Comparison of ENCODE assay signal across 24 mouse cellular contexts in the genomic region with DNA sequence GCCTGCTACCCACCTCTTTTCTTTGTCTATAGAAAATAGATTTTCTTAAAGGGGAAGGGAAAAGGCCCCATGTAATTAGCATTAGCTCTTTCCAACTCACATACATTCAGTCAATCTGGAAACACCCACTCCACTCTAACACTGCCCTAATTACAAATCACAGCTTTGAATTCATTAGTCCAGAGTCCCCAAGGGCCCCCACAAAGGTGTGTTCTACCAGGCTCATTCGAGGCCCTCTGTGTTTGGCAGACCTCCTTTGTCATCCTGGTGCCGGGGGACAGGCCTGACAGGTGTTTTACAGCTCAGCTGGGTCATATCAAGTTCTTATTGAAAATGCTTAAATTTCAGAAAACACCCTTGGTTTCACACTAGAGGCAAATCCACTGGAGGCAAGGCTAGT.
DNase-seq lines count a peak whose midpoint lies in the region; ATAC-seq lines count a peak whose summit lies in the region.
"Had no signal": no experiment of that assay in that cellular context is flagged by ENCODE, and none has a peak within 500 bp of the region (broad histone marks: within the 10 kb centered on the region; RNA-seq: fewer than 3 reads in every experiment).

No protein-coding gene starts in this region.

- no peaks in the 10 kb centered on the region for H3K27me3 ChIP-seq in embryonic facial prominence, embryonic 14.5 days (replicated peaks; ENCODE audit: control insufficient read depth, insufficient read depth, low read length)
- peaks cover 4% of the 10 kb centered on the region; the same call in 1 of the 2 replicates for H3K27me3 ChIP-seq in embryonic facial prominence, embryonic 10.5 days (replicated peaks; ENCODE audit: low read depth, poor library complexity, severe bottlenecking)
- no peaks in the 10 kb centered on the region for H3K27me3 ChIP-seq in forebrain, embryonic 12.5 days
- H3K27me3 ChIP-seq in forebrain, embryonic 16.5 days (replicated peaks; ENCODE audit: control insufficient read depth, insufficient read depth, low read length), result no peaks in the 10 kb centered on the region
- H3K27me3 ChIP-seq in forebrain, embryonic 14.5 days (replicated peaks; ENCODE audit: control insufficient read depth, insufficient read depth, low read length), result no peaks in the 10 kb centered on the region
- H3K27me3 ChIP-seq in forebrain, embryonic 15.5 days, result no peaks in the 10 kb centered on the region
- H3K27me3 ChIP-seq: CH12.LX; embryonic facial prominence, embryonic 12.5 days had no signal

- peak; percentile 76 for DNase-seq in embryonic facial prominence, embryonic 14.5 days (ENCODE audit: low spot score)
- DNase-seq in embryonic facial prominence, embryonic 10.5 days (ENCODE audit: low spot score), result no peak
- DNase-seq in forebrain, embryonic 14.5 days (ENCODE audit: low spot score), result peak; percentile 34
- DNase-seq in kidney, postnatal 4 days, result no peak
- DNase-seq: adrenal gland, adult 8-10 months; adrenal gland, postnatal 14 days; adrenal gland, postnatal 36 days; B cell, adult 2 months; cerebellum, adult 11 months; cerebellum, adult 18-20 months; cerebellum, adult 8-10 months; cerebellum, adult 9-11 months; cerebellum, postnatal 14 days; cerebellum, postnatal 36 days; embryo, embryonic 11 days had no signal

- H3K27ac ChIP-seq in embryonic facial prominence, embryonic 14.5 days (replicated peaks; ENCODE audit: low read depth, low read length), result no peak overlapping the region
- no peak overlapping the region for H3K27ac ChIP-seq in embryonic facial prominence, embryonic 10.5 days (replicated peaks)
- H3K27ac ChIP-seq in forebrain, embryonic 12.5 days, result peak overlapping the region; percentile 33; the same call in 1 of the 2 replicates
- H3K27ac ChIP-seq in forebrain, embryonic 16.5 days (ENCODE audit: low read length), result no peak overlapping the region
- no peak overlapping the region for H3K27ac ChIP-seq in forebrain, embryonic 14.5 days (ENCODE audit: low read depth, low read length)
- no peak overlapping the region for H3K27ac ChIP-seq in forebrain, embryonic 15.5 days (replicated peaks)
- H3K27ac ChIP-seq: embryonic facial prominence, embryonic 12.5 days had no signal

- WGBS in embryonic facial prominence, embryonic 14.5 days, result 39% methylated on average over 2 of the region's 2 CpGs
- WGBS in embryonic facial prominence, embryonic 10.5 days, result 54% methylated on average over 2 of the region's 2 CpGs
- WGBS in forebrain, embryonic 12.5 days, result 13% methylated on average over 2 of the region's 2 CpGs
- 5% methylated on average over 2 of the region's 2 CpGs for WGBS in forebrain, embryonic 16.5 days
- WGBS in forebrain, embryonic 14.5 days, result 3% methylated on average over 2 of the region's 2 CpGs
- WGBS in forebrain, embryonic 15.5 days, result 8% methylated on average over 2 of the region's 2 CpGs

- no peak overlapping the region for H3K4me3 ChIP-seq in embryonic facial prominence, embryonic 14.5 days (ENCODE audit: low read depth, low read length)
- no peak overlapping the region for H3K4me3 ChIP-seq in embryonic facial prominence, embryonic 10.5 days
- no peak overlapping the region for H3K4me3 ChIP-seq in forebrain, embryonic 12.5 days (replicated peaks)
- H3K4me3 ChIP-seq in forebrain, embryonic 16.5 days (replicated peaks; ENCODE audit: low read length), result no peak overlapping the region
- no peak overlapping the region for H3K4me3 ChIP-seq in forebrain, embryonic 14.5 days (ENCODE audit: low read depth, low read length)
- H3K4me3 ChIP-seq in forebrain, embryonic 15.5 days, result no peak overlapping the region
- H3K4me3 ChIP-seq: embryonic facial prominence, embryonic 12.5 days had no signal

- no peaks in the 10 kb centered on the region for H3K36me3 ChIP-seq in embryonic facial prominence, embryonic 14.5 days (ENCODE audit: control insufficient read depth, insufficient read depth, low read length)
- H3K36me3 ChIP-seq in embryonic facial prominence, embryonic 10.5 days (replicated peaks), result no peaks in the 10 kb centered on the region
- no peaks in the 10 kb centered on the region for H3K36me3 ChIP-seq in forebrain, embryonic 12.5 days (replicated peaks)
- no peaks in the 10 kb centered on the region for H3K36me3 ChIP-seq in forebrain, embryonic 16.5 days (ENCODE audit: control insufficient read depth, insufficient read depth)
- H3K36me3 ChIP-seq in forebrain, embryonic 14.5 days (ENCODE audit: control insufficient read depth, insufficient read depth, low read length), result no peaks in the 10 kb centered on the region
- H3K36me3 ChIP-seq in forebrain, embryonic 15.5 days, result no peaks in the 10 kb centered on the region
- H3K36me3 ChIP-seq: embryonic facial prominence, embryonic 12.5 days; G1E had no signal

- H3K4me2 ChIP-seq in embryonic facial prominence, embryonic 14.5 days (ENCODE audit: low read depth, low read length), result no peak overlapping the region
- no peak overlapping the region for H3K4me2 ChIP-seq in forebrain, embryonic 12.5 days
- H3K4me2 ChIP-seq in forebrain, embryonic 16.5 days (ENCODE audit: low read length), result no peak overlapping the region
- no peak overlapping the region for H3K4me2 ChIP-seq in forebrain, embryonic 14.5 days (ENCODE audit: low read length)
- H3K4me2 ChIP-seq in forebrain, embryonic 15.5 days (replicated peaks), result no peak overlapping the region
- H3K4me2 ChIP-seq: embryonic facial prominence, embryonic 12.5 days had no signal

- H3K9ac ChIP-seq in embryonic facial prominence, embryonic 14.5 days (ENCODE audit: low read depth, low read length), result no peak overlapping the region
- no peak overlapping the region for H3K9ac ChIP-seq in forebrain, embryonic 12.5 days
- H3K9ac ChIP-seq in forebrain, embryonic 16.5 days (replicated peaks; ENCODE audit: low read depth, low read length), result no peak overlapping the region
- H3K9ac ChIP-seq in forebrain, embryonic 14.5 days (ENCODE audit: low read length), result no peak overlapping the region
- no peak overlapping the region for H3K9ac ChIP-seq in forebrain, embryonic 15.5 days (replicated peaks)
- H3K9ac ChIP-seq: embryonic facial prominence, embryonic 12.5 days had no signal

- no peaks in the 10 kb centered on the region for H3K4me1 ChIP-seq in embryonic facial prominence, embryonic 14.5 days (ENCODE audit: control insufficient read depth, insufficient read depth, low read length)
- no peaks in the 10 kb centered on the region for H3K4me1 ChIP-seq in embryonic facial prominence, embryonic 10.5 days
- H3K4me1 ChIP-seq in forebrain, embryonic 12.5 days, result no peaks in the 10 kb centered on the region; the same call in 1 of the 2 replicates
- H3K4me1 ChIP-seq in forebrain, embryonic 16.5 days (replicated peaks; ENCODE audit: control insufficient read depth, insufficient read depth, low read length), result no peaks in the 10 kb centered on the region
- no peaks in the 10 kb centered on the region; the same call in 1 of the 2 replicates for H3K4me1 ChIP-seq in forebrain, embryonic 14.5 days (ENCODE audit: control insufficient read depth, insufficient read depth, low read length)
- peaks cover 5% of the 10 kb centered on the region; the same call in 1 of the 2 replicates for H3K4me1 ChIP-seq in forebrain, embryonic 15.5 days
- H3K4me1 ChIP-seq: embryonic facial prominence, embryonic 12.5 days had no signal

- peak; percentile 92 for ATAC-seq in embryonic facial prominence, embryonic 14.5 days (ENCODE audit: low read depth)
- peak; percentile 69; the same call in 1 of the 2 replicates for ATAC-seq in forebrain, embryonic 12.5 days (ENCODE audit: low FRiP score)
- ATAC-seq in forebrain, embryonic 16.5 days, result no peak
- ATAC-seq in forebrain, embryonic 14.5 days, result 0 out of 2 replicates have a peak, but pooled peaks have one; percentile 57
- ATAC-seq in forebrain, embryonic 15.5 days (replicated peaks), result no peak
- ATAC-seq: activated CD4-positive, CD25-positive, alpha-beta regulatory T cell, adult 4 months; CD4-positive, CD25-positive, alpha-beta regulatory T cell, adult 4 months; Patski had no signal

- H3K9me3 ChIP-seq in embryonic facial prominence, embryonic 14.5 days (ENCODE audit: control insufficient read depth, low read length), result no peaks in the 10 kb centered on the region
- H3K9me3 ChIP-seq in embryonic facial prominence, embryonic 10.5 days, result no peaks in the 10 kb centered on the region
- H3K9me3 ChIP-seq in forebrain, embryonic 12.5 days, result no peaks in the 10 kb centered on the region
- no peaks in the 10 kb centered on the region for H3K9me3 ChIP-seq in forebrain, embryonic 16.5 days (ENCODE audit: control insufficient read depth, low read length)
- no peaks in the 10 kb centered on the region for H3K9me3 ChIP-seq in forebrain, embryonic 14.5 days (replicated peaks; ENCODE audit: control insufficient read depth, low read length)
- no peaks in the 10 kb centered on the region for H3K9me3 ChIP-seq in forebrain, embryonic 15.5 days
- H3K9me3 ChIP-seq: embryonic facial prominence, embryonic 12.5 days; G1E had no signal

Comparison
In these comparisons a context has a peak if more than half of its experiments do, and no peak if none do; other contexts are left out.
1. ATAC-seq: peak in embryonic facial prominence, embryonic 14.5 days (single experiment), forebrain, embryonic 12.5 days (single experiment) and forebrain, embryonic 14.5 days (single experiment); none in forebrain, embryonic 16.5 days (single experiment) and forebrain, embryonic 15.5 days (single experiment).
2. DNase-seq: peak in embryonic facial prominence, embryonic 14.5 days (single experiment) and forebrain, embryonic 14.5 days (single experiment); none in embryonic facial prominence, embryonic 10.5 days (single experiment) and kidney, postnatal 4 days (0 of 2).